Mouse (Mus musculus): ENCODE measurements around the gene Cyp21a1. TPM values are rescaled to one million over a fixed set of nuclear protein-coding genes. Genes with fewer than 3 reads are reported as not detected.
A peak's percentile ranks its signal among the peaks of the same experiment; 100 is the strongest.
"Not testable (repeated sequence)": the region's sequence is repeated elsewhere in the genome, so short reads cannot be mapped to it uniquely, and the experiment has no call there.

Gene Cyp21a1
- not detected in 2 replicates for polyA plus RNA-seq (2015; fragmentation: Nextera tagmentation; extraction: Ambion mirVana)

DNA sequence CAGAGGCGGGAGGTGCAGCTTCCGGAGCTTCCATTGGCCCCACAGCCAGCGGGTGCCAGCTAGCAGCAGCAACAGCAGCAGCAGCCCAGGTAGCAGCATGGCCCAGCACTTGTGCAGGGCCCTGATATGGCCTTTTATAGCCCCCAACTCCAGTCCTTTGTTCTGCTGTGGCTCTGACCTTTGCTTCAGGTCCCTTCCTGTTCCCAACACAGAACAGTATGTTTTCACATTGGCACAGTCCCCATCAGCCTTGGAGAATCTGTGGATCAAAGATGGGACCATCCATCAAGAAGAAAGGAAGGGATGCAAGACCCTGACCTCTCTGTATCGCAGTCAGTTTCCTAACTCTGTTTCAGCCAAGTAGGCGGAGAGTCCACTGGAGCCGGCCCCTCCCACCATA, at the start of gene Cyp21a1:
TSS of gene Cyp21a1 (minus strand) at position 261 of the 400 bp plus-strand sequence.
- not testable (repeated sequence) for H3K9ac ChIP-seq (replicated peaks; ENCODE audit: low read depth); H3K36me3 ChIP-seq (ENCODE audit: insufficient read depth, low read length); H3K4me2 ChIP-seq (replicated peaks; ENCODE audit: low read depth, low read length); H3K27ac ChIP-seq (ENCODE audit: low read length); H3K27me3 ChIP-seq (replicated peaks; ENCODE audit: insufficient read depth, low read length); H3K4me1 ChIP-seq (ENCODE audit: insufficient read depth, low read depth, low read length); DNase-seq (ENCODE audit: low spot score); H3K4me3 ChIP-seq (ENCODE audit: low read depth, low read length); ATAC-seq; H3K9me3 ChIP-seq (ENCODE audit: low read length)
- WGBS, result no CpG with 5 or more reads among the region's 6 CpGs

DNA sequence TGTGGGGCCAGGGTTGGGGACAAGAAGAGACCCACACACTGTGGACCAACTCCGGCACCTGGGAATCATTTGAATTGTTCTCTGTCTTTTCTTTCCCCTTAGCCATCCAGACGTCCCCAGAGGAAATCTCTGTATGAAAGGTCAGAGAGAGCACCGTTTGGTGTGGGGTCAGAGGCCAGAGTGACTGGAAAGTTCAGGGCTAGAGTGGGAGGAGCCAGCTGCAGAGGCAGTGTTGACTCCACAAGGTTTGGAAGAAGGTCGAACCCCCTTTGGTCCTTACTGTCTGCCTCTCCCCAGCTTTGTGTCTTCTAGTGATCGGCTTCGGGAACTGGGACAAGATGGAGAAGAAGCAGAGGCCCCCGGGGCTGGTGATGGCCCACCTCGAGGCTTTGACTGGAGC, 49.1 kb upstream of the Cyp21a1 start:
- 66% methylated on average over 8 of the region's 8 CpGs for WGBS
- Histone ChIP-seq H3K9ac (replicated peaks; ENCODE audit: low read depth) (no peak overlapping the region), H3K4me3 (ENCODE audit: low read depth, low read length) (no peak overlapping the region), H3K9me3 (ENCODE audit: low read length) (no peaks in the 10 kb centered on the region), H3K4me1 (ENCODE audit: insufficient read depth, low read depth, low read length) (peaks cover 7% of the 10 kb centered on the region), H3K36me3 (ENCODE audit: insufficient read depth, low read length) (0 out of 2 replicates have a peak, but pooled peaks cover 14% of the 10 kb centered on the region), H3K4me2 (replicated peaks; ENCODE audit: low read depth, low read length) (no peak overlapping the region), H3K27me3 (replicated peaks; ENCODE audit: insufficient read depth, low read length) (no peaks in the 10 kb centered on the region), H3K27ac (ENCODE audit: low read length) (no peak overlapping the region)
- ATAC-seq (no peak), DNase-seq (ENCODE audit: low spot score) (no peak)
- no peak for TF ChIP-seq CTCF (IDR thresholded peaks at IDR 0.05)
- TF ChIP-seq EP300 (IDR thresholded peaks at IDR 0.05), result no peak

DNA sequence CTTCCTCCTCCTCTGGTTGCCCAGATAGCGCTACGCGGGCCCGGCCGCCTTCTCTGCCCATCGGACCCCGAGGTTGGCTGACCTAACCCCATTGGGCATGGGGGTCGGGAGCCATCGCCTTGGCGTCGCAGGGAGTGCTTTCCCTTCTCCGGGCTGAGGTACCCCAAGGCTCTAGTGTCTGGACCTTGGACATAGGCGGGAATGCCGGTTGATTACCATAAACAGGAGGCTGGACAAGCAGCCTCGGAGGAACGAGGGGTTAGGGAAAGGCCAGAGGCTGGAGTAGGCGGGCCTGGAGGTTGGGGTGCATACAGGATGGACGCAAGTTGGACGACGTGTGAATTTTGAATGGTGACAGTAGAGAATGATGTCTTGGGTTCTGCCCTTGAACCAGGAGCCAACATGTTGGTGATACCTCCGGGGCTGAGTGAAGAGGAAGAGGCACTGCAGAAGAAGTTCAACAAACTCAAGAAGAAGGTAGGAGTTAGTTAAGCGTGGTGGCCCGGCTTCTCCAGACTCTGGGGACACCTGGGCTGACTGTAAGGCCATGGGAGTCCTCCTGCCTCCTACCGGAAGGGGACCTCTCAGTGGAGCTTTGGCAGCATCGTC, 46.3 kb upstream of the Cyp21a1 start:
- peak overlapping the region; percentile 75 for H3K9ac ChIP-seq (replicated peaks; ENCODE audit: low read depth)
- H3K4me3 ChIP-seq (ENCODE audit: low read depth, low read length), result peak overlapping the region; percentile 86
- TF ChIP-seq CTCF (IDR thresholded peaks at IDR 0.05) (no peak), EP300 (IDR thresholded peaks at IDR 0.05) (no peak)
- peaks cover 7% of the 10 kb centered on the region for H3K4me1 ChIP-seq (ENCODE audit: insufficient read depth, low read depth, low read length)
- H3K4me2 ChIP-seq (replicated peaks; ENCODE audit: low read depth, low read length), result peak overlapping the region; percentile 99
- no peaks in the 10 kb centered on the region for H3K27me3 ChIP-seq (replicated peaks; ENCODE audit: insufficient read depth, low read length)
- peaks cover 35% of the 10 kb centered on the region for H3K36me3 ChIP-seq (ENCODE audit: insufficient read depth, low read length)
- no peaks in the 10 kb centered on the region for H3K9me3 ChIP-seq (ENCODE audit: low read length)
- peak; percentile 13 for ATAC-seq
- H3K27ac ChIP-seq (ENCODE audit: low read length), result peak overlapping the region; percentile 59; the same call in 1 of the 2 replicates
- no peak for DNase-seq (ENCODE audit: low spot score)
- WGBS, result under 1% methylated on average over 25 of the region's 25 CpGs

DNA sequence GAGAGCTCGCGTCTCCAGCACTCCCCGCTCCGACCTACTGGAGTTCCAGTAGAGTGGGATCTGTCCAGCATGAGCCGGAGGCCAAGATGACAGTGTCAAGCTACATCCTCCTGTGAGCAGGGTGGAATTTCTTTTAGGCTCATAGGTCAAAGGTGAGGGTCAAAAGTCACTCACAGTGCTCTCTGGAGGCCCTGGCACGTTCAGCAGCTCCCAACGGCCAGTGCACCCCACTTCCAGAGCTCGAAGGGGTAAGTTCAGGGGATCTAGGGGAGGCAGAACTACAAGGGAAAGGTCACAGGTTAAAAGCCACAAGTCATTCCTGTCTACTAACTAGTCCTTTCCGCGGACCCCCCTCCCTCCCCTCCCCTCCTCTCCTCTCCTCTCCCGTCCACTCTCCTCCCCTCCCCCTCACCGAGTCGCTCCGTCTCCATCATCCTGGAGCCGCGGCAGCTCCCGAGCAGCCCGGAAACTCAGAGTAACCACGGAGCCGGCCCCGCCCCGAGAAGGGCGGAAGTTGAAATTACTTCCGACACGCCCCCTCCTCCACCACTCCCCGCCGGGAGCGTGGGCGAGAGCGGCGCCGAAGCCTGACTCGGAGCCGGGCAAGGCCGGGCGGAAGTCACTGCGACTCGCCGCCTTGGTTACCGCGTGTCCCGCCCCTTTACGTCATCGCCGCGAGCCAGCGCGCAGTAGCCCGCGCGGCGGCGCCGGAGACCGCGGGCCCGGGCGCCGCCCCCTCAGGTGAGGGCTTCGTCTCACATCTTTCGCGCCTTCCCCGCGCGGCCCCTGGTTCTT, 45.6 kb upstream of the Cyp21a1 start, which contains the start of the genes Skiv2l and Nelfe:
TSS of gene Skiv2l (minus strand) at position 489 of the 795 bp plus-strand sequence.
TSS of gene Nelfe (plus strand) at position 670 of the 795 bp plus-strand sequence.
- Histone ChIP-seq H3K27me3 (replicated peaks; ENCODE audit: insufficient read depth, low read length) (no peaks in the 10 kb centered on the region), H3K4me1 (ENCODE audit: insufficient read depth, low read depth, low read length) (peaks cover 7% of the 10 kb centered on the region), H3K27ac (ENCODE audit: low read length) (peak within 1 kb of the TSS; percentile 59), H3K36me3 (ENCODE audit: insufficient read depth, low read length) (peaks cover 35% of the 10 kb centered on the region), H3K9ac (replicated peaks; ENCODE audit: low read depth) (peak within 1 kb of the TSS; percentile 75), H3K4me2 (replicated peaks; ENCODE audit: low read depth, low read length) (peak within 1 kb of the TSS; percentile 99), H3K9me3 (ENCODE audit: low read length) (no peaks in the 10 kb centered on the region), H3K4me3 (ENCODE audit: low read depth, low read length) (peak within 1 kb of the TSS; percentile 86)
- under 1% methylated on average over 50 of the region's 65 CpGs for WGBS
- peak; percentile 99 for DNase-seq (ENCODE audit: low spot score)
- TF ChIP-seq CTCF (IDR thresholded peaks at IDR 0.05), result no peak
- TF ChIP-seq EP300 (IDR thresholded peaks at IDR 0.05), result no peak
- peak; percentile 99 for ATAC-seq

DNA sequence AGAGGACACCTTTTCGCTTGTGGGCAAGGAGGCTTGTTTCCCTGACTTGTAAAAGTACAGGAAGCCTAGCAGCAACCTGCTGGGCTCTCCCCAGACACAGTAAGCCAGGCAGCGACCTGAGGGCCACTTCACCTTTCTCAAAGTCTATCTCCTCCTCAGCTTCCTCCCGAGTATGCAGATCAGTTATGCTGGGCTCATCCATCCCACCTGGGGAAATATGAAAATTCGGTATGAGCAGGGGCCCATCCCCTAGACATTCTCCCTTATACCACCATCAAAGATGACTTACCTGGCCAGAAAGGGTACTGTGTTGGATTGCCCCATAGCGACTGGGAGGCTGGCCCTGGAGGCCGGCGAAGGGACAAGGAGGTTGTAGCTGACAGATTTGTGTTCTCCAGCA, 43.3 kb upstream of the Cyp21a1 start:
- ATAC-seq, result no peak
- Histone ChIP-seq H3K27ac (ENCODE audit: low read length) (no peak overlapping the region), H3K4me2 (replicated peaks; ENCODE audit: low read depth, low read length) (no peak overlapping the region), H3K36me3 (ENCODE audit: insufficient read depth, low read length) (peaks cover 25% of the 10 kb centered on the region), H3K27me3 (replicated peaks; ENCODE audit: insufficient read depth, low read length) (no peaks in the 10 kb centered on the region), H3K4me3 (ENCODE audit: low read depth, low read length) (no peak overlapping the region), H3K4me1 (ENCODE audit: insufficient read depth, low read depth, low read length) (peaks cover 7% of the 10 kb centered on the region), H3K9ac (replicated peaks; ENCODE audit: low read depth) (no peak overlapping the region), H3K9me3 (ENCODE audit: low read length) (no peaks in the 10 kb centered on the region)
- TF ChIP-seq CTCF (IDR thresholded peaks at IDR 0.05) (no peak), EP300 (IDR thresholded peaks at IDR 0.05) (no peak)
- DNase-seq (ENCODE audit: low spot score), result no peak
- 94% methylated on average over 7 of the region's 7 CpGs for WGBS

DNA sequence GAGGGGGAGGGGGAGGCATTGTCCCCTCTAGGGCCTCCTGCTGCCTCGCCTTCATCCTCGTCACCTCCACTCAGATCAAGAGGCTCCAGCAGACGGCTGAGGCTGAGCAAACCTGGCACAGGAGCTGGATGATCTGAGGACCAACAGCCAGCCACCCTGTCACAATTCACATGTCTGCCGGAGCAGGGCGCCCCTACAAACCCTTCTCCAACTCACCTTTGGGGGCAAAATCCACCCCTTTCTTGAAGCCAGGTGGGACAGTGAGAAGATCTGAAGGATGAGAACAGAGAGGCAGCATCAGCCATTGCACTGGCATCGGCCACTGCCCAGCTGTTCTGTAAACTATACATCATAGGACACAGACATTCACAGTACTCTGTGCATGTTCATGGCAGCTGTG, 42.8 kb upstream of the Cyp21a1 start:
- ATAC-seq (no peak), DNase-seq (ENCODE audit: low spot score) (no peak)
- 86% methylated on average over 6 of the region's 6 CpGs for WGBS
- H3K27ac ChIP-seq (ENCODE audit: low read length), result no peak overlapping the region
- peaks cover 25% of the 10 kb centered on the region for H3K36me3 ChIP-seq (ENCODE audit: insufficient read depth, low read length)
- no peak overlapping the region for H3K4me3 ChIP-seq (ENCODE audit: low read depth, low read length)
- H3K4me2 ChIP-seq (replicated peaks; ENCODE audit: low read depth, low read length), result no peak overlapping the region
- no peak overlapping the region for H3K9ac ChIP-seq (replicated peaks; ENCODE audit: low read depth)
- H3K4me1 ChIP-seq (ENCODE audit: insufficient read depth, low read depth, low read length), result peaks cover 7% of the 10 kb centered on the region
- no peaks in the 10 kb centered on the region for H3K9me3 ChIP-seq (ENCODE audit: low read length)
- TF ChIP-seq EP300 (IDR thresholded peaks at IDR 0.05), result no peak
- TF ChIP-seq CTCF (IDR thresholded peaks at IDR 0.05), result no peak
- no peaks in the 10 kb centered on the region for H3K27me3 ChIP-seq (replicated peaks; ENCODE audit: insufficient read depth, low read length)
